Mouse (Mus musculus): ENCODE measurements around the gene Tmco1.

Tmco1 gene

DNA sequence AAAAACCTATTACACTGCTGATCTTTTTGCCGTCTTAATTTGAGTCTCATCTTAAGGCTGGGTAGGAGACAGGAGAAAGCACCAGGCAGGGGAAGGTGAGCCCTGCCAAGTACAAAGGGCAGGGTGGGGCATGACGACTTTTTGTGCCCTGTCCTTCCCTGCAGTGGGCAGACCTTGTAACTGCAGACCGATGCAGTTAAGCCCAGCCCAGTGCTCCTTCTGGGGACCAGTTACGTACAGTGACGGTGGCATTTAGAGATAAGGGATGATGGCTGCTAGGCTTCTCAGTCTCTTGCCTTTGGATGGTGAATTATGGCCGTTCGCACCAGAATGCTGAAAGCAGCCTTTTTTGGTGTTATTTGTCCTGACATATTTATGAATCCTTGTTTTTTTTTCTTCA is 60.3 kb downstream of the Tmco1 start:
- no peak for DNase-seq (ENCODE audit: inconsistent age in 2 of 2, low spot score in 1 of 2)

DNA sequence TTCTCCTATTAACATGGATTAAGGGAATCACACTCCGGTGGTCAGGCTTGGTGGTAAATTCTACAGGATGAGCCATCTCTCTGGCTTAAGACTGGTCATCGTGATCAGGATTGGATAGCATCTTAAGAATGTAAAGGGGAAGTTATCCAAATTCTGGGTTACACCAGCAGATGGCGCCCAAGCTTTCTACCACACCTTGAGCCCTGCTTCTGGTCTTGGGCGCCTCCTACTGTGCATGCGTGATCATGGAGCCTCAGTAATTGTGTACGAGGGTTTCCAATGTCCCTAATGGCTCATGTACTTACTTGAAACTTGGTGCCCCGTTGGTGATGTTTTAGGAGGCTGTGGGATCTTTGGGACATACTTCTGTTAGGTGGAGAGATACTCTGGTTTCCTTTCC is 61.7 kb downstream of the Tmco1 start:
- peak; percentile 84 to 96 for DNase-seq (ENCODE audit: inconsistent age in 2 of 2, low spot score in 1 of 2)

DNA sequence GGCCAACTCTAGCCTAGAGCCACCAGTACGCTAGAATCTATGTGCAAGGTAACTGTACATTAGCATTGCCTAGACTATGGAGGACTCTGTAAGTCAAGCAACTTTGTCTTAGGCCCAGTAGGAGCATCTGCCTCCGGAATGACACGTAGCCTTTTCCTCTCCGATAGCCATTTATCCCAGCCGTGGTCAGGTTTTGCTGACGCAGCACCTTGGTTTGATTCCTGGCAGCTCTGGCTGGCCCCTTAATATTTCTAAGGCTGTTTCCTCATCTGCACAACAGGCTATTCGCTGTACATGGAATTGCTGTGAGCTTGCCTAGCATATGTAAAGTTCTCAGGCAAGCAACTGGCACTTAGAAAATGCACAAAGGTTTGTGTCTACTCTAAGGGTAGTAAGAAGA is 64.6 kb downstream of the Tmco1 start:
- no peak for DNase-seq (ENCODE audit: inconsistent age in 2 of 2, low spot score in 1 of 2)

DNA sequence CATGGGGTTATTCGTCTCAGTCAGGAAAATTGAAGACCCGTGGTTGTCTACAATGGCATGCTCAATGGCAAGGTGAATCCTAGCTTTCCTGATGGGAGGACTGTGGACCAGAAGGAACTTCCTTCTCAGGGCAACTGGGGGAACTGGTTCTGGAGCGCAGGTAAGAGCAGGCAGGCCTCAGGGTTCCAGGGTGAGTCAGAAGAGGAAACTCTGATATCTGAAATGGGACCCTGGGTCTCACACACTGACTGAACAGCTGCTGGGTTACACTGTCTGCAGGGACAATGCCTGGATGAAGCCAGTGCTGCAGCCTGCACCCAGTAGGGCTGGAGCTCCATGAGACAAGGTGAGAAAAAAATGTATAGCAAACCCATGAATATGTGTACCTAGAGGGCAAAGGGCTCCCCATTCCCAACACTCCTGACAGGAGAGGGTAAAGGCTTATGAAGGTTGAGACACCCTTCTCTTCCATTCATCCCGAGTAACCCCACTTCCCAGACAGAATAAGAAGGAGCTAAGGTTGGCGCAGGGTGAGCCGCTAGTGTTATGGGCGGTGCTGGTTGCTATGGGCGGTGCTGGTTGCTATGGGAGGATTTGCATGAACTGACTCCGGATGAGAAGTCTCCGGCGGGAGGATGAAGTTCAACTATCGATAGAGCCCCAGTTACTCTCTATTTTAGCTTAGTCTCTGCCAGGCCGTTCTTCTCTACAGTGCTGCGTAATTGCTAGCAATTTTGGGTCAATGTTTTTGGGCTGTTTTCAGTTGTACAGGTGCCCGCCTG is 66.0 kb downstream of the Tmco1 start:
- peak in 1 of 2 experiments; percentile 48 for DNase-seq (ENCODE audit: inconsistent age in 2 of 2, low spot score in 1 of 2)

DNA sequence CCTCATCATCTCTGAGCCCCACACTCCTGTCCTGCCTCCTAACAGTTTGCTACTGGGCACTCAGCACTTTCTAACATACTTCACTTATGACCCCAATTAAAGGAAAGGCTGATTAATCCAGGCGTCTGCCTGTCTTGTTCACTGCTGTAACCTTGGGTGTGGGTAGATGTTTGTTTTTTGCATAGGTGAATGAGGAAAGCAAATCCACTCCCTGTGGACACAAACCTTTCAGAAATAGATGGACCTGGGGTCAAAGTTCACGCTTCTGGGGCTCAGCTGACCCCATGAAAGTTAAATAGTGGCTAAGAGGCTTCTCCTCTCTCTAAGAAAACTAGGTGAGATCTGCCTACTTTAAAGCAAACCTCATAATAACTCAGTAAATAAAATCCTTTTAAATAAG is 66.8 kb downstream of the Tmco1 start:
- no peak for DNase-seq (ENCODE audit: inconsistent age in 2 of 2, low spot score in 1 of 2)

DNA sequence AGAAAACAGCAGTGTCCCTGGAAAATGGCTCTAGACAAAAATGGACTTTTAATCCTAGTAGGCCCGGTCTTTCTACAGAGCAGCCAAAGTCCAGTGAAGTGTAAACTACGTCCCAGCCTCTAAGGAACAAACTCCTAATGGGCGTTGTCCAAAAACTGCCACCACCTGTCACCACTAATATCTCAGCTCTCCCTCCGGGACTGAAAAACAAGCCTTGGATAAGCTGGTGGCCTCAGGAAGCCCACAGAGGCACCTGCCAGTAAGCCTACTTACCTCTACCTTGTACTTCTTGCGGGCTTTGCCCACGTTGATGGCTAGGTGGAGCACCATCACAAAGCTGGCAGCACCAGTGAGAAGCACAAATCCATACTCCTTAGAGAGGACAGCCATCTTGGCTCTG is 69.8 kb downstream of the Tmco1 start:
- no peak for DNase-seq (ENCODE audit: inconsistent age in 2 of 2, low spot score in 1 of 2)

DNA sequence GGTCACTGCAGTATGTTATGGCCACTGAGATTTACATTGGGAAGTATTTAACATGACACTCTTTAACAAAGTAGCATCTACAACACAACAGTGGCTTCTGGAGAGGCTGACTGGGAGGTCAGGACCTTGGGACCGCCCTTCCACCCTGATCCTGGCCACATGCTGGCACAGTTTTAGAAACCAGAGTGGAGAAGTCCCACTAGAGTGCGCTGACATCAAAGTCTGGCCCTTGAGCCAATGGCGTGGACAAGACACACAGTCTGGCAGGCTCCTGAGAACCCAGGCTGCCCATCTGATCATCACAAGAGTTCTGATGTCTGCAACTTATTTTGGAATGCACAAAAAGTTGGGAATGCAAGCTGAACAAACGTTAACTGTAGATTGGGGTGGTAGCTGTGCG is 71.6 kb downstream of the Tmco1 start:
- peak in 1 of 2 experiments; percentile 56 for DNase-seq (ENCODE audit: inconsistent age in 2 of 2, low spot score in 1 of 2)

DNA sequence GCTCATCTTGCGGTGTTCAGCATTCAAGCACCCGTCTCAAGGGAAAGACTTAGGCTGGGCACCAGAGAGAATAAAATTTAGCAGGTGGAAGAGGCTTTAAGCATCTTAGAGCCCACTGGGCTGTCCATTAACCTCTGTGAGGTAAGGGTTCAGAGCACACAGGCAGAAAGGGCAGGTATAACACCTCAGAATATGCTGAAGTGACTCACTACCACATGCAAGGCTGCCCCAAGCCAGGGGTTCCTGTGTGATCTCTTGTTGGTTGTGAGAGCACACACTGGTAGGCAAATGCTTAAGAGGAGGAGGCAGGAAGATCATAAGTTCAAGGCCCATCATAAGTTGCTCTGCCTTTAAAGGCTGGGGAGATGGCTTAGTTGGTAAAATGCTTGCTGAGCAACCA is 72.0 kb downstream of the Tmco1 start:
- DNase-seq (ENCODE audit: inconsistent age in 2 of 2, low spot score in 1 of 2): no peak

DNA sequence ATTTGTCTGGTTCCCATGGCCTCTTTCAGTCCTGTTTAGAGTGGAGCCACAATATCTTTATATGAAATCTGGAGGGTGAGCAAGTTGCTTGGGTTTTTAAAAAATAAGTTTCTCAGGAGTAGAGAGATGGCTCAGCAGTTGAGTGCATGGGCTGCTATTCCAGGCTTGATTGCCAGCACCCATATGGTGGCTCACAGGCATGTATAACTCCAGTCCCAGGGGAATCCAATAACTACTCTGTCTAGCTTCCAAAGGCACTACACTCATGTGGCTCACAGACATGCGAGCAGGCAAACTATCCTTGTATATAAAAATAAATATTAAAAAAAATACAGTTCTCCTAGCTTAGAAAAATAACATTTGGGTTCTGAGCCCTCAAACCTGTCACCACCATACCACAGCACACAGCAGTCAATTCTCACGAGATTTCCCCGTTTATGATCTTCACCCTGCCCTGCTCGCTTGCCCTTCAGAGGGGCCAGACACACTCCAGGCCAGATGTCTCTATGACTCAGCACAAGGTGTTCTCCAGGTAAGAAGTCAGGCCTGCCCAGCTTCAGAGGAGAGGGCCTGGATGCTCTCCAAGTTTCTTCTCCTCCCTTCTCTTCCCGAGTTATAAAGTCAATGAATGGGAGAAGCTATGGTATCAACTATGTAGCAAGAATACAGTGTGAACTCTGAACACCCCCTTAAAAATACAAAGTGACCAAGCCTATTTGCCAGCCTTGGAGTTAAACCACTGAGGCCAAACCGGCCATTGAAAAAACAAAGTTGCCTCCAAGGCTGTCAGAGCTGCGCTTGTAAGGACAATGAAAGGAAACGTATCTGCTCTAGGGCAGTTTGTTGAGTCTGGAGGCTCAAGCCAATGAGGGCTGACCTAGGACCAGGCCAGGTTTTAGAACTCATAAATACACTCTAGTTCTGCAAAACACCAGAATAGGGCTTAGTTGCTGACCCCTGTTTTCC is 73.2 kb downstream of the Tmco1 start:
- DNase-seq (ENCODE audit: inconsistent age in 2 of 2, low spot score in 1 of 2): no peak

DNA sequence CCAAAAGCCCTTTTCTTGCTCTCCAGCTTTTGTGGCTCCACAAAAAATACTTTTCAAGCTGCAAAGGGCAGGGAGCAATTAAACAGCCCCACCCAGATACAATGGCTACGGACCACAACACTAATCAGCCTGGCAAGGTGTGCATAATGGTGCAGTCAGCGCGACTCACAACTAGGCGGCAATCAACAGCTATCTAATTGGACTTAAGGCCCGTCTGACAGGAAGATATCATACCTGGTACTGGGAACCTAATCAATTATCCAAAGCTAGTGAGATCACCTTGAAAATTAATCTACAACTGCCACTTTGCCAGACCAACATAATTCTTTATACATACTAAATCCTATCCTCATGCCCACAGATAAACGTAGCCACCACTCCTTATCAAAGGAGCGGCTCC is 74.1 kb downstream of the Tmco1 start:
- no peak for DNase-seq (ENCODE audit: inconsistent age in 2 of 2, low spot score in 1 of 2)

DNA sequence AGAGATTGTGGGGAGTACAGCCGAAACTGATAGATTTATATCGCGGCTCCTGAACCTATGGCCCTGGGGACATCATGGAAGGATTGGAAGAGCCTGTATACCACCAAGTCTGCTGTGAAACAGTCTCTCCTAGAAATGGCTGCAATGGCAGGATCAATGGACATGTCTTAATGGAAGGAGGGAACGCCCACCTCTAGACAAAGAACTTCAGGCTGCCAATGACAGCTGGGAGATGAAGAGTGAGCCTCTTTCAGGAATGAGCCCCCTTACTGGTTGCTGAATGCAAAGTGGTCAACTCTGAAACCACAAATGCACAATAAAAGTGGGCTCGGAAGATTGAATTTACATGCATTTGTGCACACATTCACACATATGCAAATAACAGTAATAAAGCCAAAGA is 74.6 kb downstream of the Tmco1 start:
- no peak for DNase-seq (ENCODE audit: inconsistent age in 2 of 2, low spot score in 1 of 2)

DNA sequence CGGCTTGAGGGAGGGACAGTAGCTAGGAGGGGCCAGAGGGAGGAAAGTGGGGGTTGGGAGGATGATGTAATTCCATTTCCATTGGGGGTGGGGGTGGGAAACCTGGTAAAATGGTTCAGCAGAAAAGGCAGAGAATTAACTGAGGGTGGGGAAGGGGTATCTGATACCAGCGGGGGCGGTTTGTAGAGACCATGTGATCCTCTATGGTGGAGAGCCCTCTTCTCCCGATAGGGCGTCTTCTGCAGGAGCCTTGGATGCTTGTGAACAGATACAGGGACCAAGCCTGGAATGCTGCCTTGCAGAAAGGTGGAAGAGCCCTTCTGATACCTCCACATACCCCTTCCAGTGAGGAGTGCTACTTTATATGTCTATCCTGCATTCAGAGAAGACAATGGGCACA is 75.0 kb downstream of the Tmco1 start:
- DNase-seq (ENCODE audit: inconsistent age in 2 of 2, low spot score in 1 of 2): no peak
